Mouse (Mus musculus): ENCODE results near the gene Fggy. TPM values are rescaled to one million over a fixed set of nuclear protein-coding genes. Genes with fewer than 3 reads are reported as not detected.

Gene Fggy
- polyA plus RNA-seq, 1 experiment from 2014 or later, result 30.0 TPM

DNA sequence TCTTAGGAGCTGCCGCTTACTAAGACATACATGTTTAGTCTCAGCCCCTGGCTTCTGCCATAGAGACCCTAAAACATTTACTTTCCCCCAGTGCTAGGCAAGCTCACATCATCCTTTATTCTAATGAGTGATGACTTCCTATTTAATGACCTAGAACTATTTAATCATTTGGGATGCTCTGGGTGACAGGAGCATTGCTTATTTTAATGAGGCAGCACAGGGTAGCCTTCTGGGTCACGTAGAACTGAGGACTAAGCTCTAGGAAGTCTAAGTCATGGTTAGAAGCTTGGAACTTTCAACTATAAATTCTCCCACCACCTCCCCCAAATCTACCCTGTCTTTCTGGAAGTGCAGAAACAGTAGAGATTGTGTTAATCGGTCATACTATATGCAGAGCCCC lies 111.2 kb downstream of the Fggy start:
- 63% methylated on average over 3 of the region's 3 CpGs for WGBS
- Histone ChIP-seq H3K4me3 (replicated peaks) (no peak overlapping the region), H3K9me3 (replicated peaks) (no peaks in the 10 kb centered on the region), H3K9ac (no peak overlapping the region), H3K4me1 (peaks cover 5% of the 10 kb centered on the region; the same call in 1 of the 2 replicates), H3K4me2 (no peak overlapping the region), H3K36me3 (no peaks in the 10 kb centered on the region), H3K27ac (no peak overlapping the region), H3K27me3 (no peaks in the 10 kb centered on the region)
- 0 out of 2 replicates have a peak, but pooled peaks have one; percentile 54 for ATAC-seq (replicated peaks; ENCODE audit: low FRiP score)

DNA sequence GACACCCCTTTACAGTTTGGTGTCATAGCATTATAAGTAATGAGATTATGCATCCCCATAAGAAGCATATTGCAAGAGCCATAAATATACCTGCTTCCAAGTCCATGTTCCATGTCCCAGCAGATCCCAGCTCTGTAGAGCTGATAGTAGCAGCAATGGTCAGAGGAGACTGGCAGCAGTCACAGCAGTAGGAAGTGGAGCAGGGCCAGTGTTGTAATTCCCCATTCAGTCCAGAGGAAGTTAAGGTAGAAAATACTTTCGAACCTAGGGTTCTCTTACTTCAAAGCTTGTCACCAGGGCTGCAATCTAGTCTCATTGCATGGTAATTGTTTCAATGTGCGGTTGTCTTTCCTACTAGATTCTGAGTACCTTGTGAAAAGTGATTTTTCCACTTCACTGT lies 112.0 kb downstream of the Fggy start:
- no peak for ATAC-seq (replicated peaks; ENCODE audit: low FRiP score)
- Histone ChIP-seq H3K27ac (no peak overlapping the region), H3K9me3 (replicated peaks) (no peaks in the 10 kb centered on the region), H3K36me3 (no peaks in the 10 kb centered on the region), H3K27me3 (no peaks in the 10 kb centered on the region), H3K4me2 (no peak overlapping the region), H3K9ac (no peak overlapping the region), H3K4me3 (replicated peaks) (no peak overlapping the region), H3K4me1 (peaks cover 5% of the 10 kb centered on the region; the same call in 1 of the 2 replicates)
- 65% methylated on average over 2 of the region's 2 CpGs for WGBS

DNA sequence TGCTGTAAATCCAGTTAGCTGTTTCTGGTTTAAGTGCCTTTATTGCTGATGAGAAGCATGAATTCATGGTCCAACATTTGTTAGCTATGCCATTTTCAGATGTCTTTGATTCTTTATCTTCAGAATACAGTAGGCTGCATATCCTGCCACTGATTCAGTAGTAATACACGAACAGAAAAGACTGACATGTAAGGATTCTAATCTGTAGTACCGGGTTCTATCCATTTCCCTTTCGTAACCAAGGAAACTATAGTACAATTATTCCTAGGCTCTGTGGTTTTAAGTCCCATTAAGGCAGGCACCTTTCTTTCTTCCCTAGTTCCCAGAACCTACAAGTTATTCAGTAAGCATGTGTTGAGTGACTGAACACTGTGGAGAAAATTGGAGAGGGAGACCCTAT lies 113.3 kb downstream of the Fggy start:
- H3K9ac ChIP-seq, result no peak overlapping the region
- H3K4me1 ChIP-seq, result peaks cover 5% of the 10 kb centered on the region; the same call in 1 of the 2 replicates
- 83% methylated on average over 3 of the region's 3 CpGs for WGBS
- no peak for ATAC-seq (replicated peaks; ENCODE audit: low FRiP score)
- no peaks in the 10 kb centered on the region for H3K36me3 ChIP-seq
- H3K4me2 ChIP-seq, result no peak overlapping the region
- no peak overlapping the region for H3K27ac ChIP-seq
- no peaks in the 10 kb centered on the region for H3K9me3 ChIP-seq (replicated peaks)
- no peak overlapping the region for H3K4me3 ChIP-seq (replicated peaks)
- H3K27me3 ChIP-seq, result no peaks in the 10 kb centered on the region

DNA sequence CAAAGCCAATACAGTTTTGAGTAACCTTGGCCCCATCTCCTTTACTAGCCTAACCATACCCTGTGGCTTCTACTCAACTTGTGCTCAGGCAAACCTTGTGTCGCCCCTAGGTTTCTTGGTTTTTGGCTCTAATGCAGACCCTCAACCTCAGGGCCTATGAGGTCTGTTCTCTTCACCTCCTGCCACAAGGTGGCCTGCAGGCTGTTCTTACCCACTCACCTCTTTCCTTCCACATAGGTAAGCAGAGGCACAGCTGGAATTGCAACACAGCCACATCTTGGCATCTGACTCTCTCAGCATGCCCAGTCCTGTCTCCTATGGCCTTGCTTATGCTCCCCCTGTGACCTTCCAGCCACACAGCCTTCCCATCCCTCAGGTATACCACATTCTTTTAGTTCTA lies 114.7 kb downstream of the Fggy start:
- Histone ChIP-seq H3K27me3 (no peaks in the 10 kb centered on the region), H3K36me3 (no peaks in the 10 kb centered on the region), H3K4me1 (peaks cover 5% of the 10 kb centered on the region; the same call in 1 of the 2 replicates), H3K4me3 (replicated peaks) (no peak overlapping the region), H3K9me3 (replicated peaks) (no peaks in the 10 kb centered on the region), H3K27ac (no peak overlapping the region), H3K4me2 (no peak overlapping the region), H3K9ac (no peak overlapping the region)
- WGBS, result 87% methylated on average over 1 of the region's 1 CpGs
- no peak for ATAC-seq (replicated peaks; ENCODE audit: low FRiP score)

DNA sequence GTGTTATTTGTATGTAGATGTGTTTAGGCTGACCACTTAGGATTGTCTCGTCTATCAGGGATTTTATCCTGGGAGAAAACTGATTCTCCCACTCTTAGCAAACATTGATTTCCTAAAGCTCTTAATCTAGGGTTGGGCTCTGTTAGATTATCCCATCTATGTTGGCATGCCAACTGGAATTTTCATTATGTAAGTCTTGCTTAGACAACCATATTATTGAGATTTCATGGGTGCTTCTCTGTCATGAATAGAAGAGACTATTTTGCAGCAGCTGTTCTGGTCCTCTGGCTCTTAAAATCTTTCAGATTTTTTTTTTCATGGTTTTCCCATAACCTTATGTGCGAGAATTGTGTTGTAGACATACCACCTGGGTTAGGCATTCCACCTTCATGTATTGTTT lies 119.1 kb downstream of the Fggy start:
- WGBS, result 88% methylated on average over 2 of the region's 2 CpGs
- no peaks in the 10 kb centered on the region for H3K36me3 ChIP-seq
- ATAC-seq (replicated peaks; ENCODE audit: low FRiP score), result no peak
- H3K27ac ChIP-seq, result no peak overlapping the region
- no peak overlapping the region for H3K4me2 ChIP-seq
- no peak overlapping the region for H3K9ac ChIP-seq
- H3K4me3 ChIP-seq (replicated peaks), result no peak overlapping the region
- H3K9me3 ChIP-seq (replicated peaks), result no peaks in the 10 kb centered on the region
- no peaks in the 10 kb centered on the region for H3K4me1 ChIP-seq
- H3K27me3 ChIP-seq, result no peaks in the 10 kb centered on the region

DNA sequence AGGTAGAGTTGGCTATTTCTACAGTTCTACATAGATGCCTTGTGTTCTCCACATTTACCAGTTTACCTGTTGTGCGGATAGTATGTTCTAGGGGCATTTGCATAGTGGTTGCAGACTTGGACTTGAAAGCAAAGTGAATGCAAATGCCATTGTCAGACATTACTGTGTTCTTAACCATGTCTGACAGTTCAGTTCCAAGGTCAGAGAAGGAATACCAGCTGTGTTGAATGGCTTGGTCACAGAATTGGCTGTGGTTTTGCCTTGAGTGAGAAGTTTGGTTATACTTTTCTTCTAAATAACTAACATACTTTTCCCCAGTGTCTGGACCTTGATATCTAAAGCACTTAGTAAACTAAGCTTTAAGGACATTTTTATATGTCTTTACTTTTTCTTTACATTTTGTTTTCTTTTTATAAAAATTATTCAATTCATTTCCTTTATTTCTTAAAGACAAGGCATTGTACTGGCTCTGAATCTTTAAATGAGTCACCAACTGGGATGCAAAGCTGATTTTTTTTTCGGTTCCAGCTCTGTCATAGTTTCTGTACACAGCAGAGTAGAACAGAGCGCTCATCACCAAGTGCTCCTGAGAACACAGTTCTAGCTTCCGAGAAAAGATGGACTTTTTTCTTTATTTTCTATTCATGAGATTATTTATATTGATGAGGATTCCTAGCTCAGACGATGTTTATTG lies 123.6 kb downstream of the Fggy start:
- Histone ChIP-seq H3K4me1 (peaks cover 18% of the 10 kb centered on the region), H3K36me3 (no peaks in the 10 kb centered on the region), H3K9ac (no peak overlapping the region), H3K4me2 (no peak overlapping the region), H3K27me3 (no peaks in the 10 kb centered on the region), H3K9me3 (replicated peaks) (no peaks in the 10 kb centered on the region), H3K27ac (no peak overlapping the region), H3K4me3 (replicated peaks) (no peak overlapping the region)
- 93% methylated on average over 5 of the region's 5 CpGs for WGBS
- no peak for ATAC-seq (replicated peaks; ENCODE audit: low FRiP score)

DNA sequence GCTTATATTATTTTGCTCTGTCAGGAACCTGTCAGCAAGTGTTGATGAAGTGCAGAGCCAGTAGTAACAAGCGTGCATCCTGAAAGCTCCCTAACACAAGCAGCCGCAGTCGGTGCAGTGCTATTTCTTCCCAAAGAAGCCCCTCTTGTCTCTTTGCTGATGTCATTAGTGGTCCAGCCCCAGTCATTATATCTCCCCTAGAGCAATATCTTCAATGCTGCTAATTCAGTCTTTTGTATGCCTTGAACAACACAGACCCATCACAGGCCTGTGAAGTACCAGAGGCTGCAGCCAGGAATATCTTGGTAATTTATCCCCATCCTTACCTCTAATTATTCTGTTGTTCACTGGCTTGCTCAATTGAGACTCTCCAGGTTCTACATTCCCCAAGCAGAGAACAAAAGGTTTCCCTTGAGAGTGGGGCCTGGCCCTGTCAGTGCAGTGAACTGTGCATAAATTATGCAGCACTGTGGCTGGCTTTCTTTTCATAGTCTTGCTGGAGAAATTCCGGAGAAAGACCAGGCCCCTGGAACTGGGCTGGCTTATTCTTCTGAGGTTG lies 127.3 kb downstream of the Fggy start:
- H3K4me1 ChIP-seq, result peaks cover 18% of the 10 kb centered on the region
- H3K4me2 ChIP-seq, result no peak overlapping the region
- H3K4me3 ChIP-seq (replicated peaks), result no peak overlapping the region
- H3K9me3 ChIP-seq (replicated peaks), result no peaks in the 10 kb centered on the region
- peak; percentile 96 for ATAC-seq (replicated peaks; ENCODE audit: low FRiP score)
- H3K27me3 ChIP-seq, result no peaks in the 10 kb centered on the region
- peak overlapping the region; percentile 77 for H3K27ac ChIP-seq
- H3K36me3 ChIP-seq, result no peaks in the 10 kb centered on the region
- H3K9ac ChIP-seq, result no peak overlapping the region
- 15% methylated on average over 4 of the region's 4 CpGs for WGBS

DNA sequence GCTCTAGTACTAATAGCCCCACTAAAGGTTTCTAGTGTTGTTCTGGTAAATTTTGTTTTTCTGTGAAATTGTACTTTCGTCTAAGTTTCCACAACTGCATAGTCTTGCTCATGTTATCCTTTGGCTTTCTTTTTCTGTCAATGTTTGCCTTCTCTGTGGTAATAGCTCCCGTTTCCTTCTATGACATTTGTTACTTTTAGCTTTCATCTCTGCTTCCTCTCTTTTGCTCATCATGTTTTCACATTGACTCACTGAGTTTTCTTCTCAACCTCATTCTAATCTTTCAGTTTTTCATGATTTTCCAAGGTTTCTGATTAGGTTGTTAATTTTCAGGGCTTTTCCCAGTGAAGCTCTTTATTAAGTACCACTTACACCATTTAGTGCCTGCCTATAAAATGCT lies 129.5 kb downstream of the Fggy start:
- Histone ChIP-seq H3K9me3 (replicated peaks) (no peaks in the 10 kb centered on the region), H3K27ac (no peak overlapping the region), H3K4me2 (no peak overlapping the region), H3K4me3 (replicated peaks) (no peak overlapping the region), H3K4me1 (peaks cover 18% of the 10 kb centered on the region), H3K27me3 (no peaks in the 10 kb centered on the region), H3K36me3 (no peaks in the 10 kb centered on the region), H3K9ac (no peak overlapping the region)
- ATAC-seq (replicated peaks; ENCODE audit: low FRiP score), result no peak
- WGBS, result 89% methylated on average over 2 of the region's 2 CpGs

DNA sequence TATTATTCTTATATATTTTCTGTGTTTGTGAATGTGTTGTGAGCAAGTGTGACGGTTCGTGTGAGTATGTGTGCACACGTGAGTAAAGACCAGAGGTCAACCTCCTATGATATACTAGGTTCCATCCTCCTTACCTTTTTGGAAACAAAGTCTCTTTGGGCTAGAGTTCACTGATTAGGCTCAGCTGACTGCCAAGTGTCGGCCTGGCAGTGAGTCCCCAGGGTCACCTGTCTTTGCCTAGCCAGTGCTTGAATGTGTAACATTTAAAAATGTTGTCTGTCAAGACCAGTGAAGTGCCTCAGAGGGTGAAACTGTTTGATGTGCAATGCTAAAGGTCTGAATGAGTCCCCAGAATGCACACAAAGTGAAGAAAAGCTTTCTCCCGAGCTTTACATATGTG lies 130.0 kb downstream of the Fggy start:
- ATAC-seq (replicated peaks; ENCODE audit: low FRiP score), result no peak
- Histone ChIP-seq H3K9me3 (replicated peaks) (no peaks in the 10 kb centered on the region), H3K36me3 (no peaks in the 10 kb centered on the region), H3K27me3 (no peaks in the 10 kb centered on the region), H3K4me2 (no peak overlapping the region), H3K9ac (no peak overlapping the region), H3K4me3 (replicated peaks) (no peak overlapping the region), H3K27ac (no peak overlapping the region), H3K4me1 (peaks cover 18% of the 10 kb centered on the region)
- WGBS, result 88% methylated on average over 5 of the region's 5 CpGs

DNA sequence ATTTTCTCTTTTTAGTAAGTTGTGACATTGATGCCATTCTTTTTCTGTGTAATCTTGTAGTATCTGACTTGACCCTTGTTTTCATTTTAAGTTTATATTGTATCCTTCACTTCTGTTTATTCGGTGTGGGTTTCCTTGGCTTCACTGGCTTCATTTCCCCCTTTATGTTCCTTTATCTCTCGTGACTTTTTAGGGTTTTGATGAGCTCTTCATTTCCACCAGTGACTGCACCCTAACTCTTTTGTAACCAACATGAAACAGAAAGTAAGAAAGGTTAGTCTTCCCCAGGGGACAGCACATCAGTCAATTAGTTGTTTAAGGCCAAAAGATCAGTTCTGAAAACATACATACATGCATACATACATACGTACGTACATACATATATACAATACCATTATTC lies 130.9 kb downstream of the Fggy start:
- 88% methylated on average over 4 of the region's 4 CpGs for WGBS
- H3K27me3 ChIP-seq, result no peaks in the 10 kb centered on the region
- peaks cover 18% of the 10 kb centered on the region for H3K4me1 ChIP-seq
- H3K27ac ChIP-seq, result no peak overlapping the region
- no peak overlapping the region for H3K9ac ChIP-seq
- ATAC-seq (replicated peaks; ENCODE audit: low FRiP score), result no peak
- no peak overlapping the region for H3K4me3 ChIP-seq (replicated peaks)
- no peak overlapping the region for H3K4me2 ChIP-seq
- no peaks in the 10 kb centered on the region for H3K9me3 ChIP-seq (replicated peaks)
- no peaks in the 10 kb centered on the region for H3K36me3 ChIP-seq

DNA sequence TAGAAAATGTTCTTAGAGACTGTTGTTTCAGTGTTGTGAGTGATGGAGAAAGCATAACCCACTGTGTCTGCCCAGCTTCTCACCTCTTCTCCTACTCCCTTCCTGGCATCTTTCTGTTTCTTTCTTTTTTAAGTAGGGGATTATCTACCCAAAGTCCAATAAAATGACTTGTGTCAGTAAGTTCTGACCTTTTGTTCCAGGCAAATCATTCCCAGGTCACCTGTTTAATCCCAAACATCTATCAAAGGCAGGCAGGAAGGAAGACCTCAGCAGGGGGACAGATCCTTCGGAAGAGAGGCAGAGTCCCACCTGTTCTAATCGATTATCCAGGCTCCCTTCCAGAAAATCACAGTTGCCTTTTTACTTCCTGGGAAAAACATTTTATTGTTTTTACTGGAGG lies 143.1 kb downstream of the Fggy start:
- Histone ChIP-seq H3K9ac (no peak overlapping the region), H3K27me3 (no peaks in the 10 kb centered on the region), H3K4me3 (replicated peaks) (no peak overlapping the region), H3K27ac (no peak overlapping the region), H3K4me2 (no peak overlapping the region), H3K9me3 (replicated peaks) (no peaks in the 10 kb centered on the region), H3K36me3 (no peaks in the 10 kb centered on the region), H3K4me1 (no peaks in the 10 kb centered on the region)
- WGBS, result 74% methylated on average over 2 of the region's 2 CpGs
- no peak for ATAC-seq (replicated peaks; ENCODE audit: low FRiP score)

DNA sequence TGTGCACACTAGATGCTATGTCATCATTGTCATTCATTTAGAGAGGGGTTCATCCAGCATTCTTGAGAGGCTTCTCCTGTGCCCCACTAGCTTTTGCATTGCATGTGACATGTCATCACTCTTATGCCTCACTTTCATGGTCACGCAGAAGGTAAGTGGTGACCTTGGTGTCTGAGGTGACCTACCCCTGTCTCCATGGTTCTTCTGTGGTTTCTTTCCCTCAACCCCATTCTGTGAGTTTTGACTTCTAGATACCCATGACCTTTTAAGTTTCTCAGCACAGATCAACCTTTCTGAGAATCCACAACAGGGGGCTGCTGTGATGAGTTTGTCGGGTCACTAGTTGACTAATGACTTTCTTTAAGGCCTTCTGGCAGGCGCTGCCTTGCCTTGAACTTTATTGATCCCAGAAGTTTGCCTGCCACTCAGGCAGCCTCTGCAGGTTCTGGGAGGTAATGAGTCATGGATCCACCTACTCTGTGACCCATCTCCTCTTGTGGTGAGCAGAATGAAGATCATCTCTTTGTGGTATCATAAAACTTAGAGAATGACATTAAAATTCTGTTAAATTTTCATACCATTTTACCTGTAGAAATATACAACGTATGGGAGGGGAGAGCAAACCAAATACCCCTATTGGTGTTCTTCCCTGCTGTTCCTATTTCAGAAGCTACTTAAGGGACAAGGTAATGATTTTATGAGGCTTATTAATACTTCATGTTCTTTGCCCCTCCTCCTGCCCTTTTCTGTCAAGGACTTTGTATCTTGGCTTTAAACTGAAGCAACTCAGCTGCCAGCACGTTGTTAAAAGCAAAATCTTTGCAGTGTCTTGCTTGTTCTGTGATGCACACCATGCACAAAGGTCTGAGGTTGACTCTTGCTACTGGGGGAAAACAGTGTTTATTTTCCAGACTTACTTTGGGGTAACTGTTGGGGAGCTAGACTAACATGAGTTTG lies 150.9 kb downstream of the Fggy start:
- no peak overlapping the region for H3K9ac ChIP-seq
- whole genome bisulfite sequencing, result 71% methylated on average over 5 of the region's 5 CpGs
- ATAC-seq (replicated peaks; ENCODE audit: low FRiP score), result no peak

More for the DNA sequence above, 150.9 kb downstream of the Fggy start:
- H3K4me3 ChIP-seq (replicated peaks), result no peak overlapping the region
- no peaks in the 10 kb centered on the region for H3K4me1 ChIP-seq
- H3K27me3 ChIP-seq, result no peaks in the 10 kb centered on the region
- no peaks in the 10 kb centered on the region for H3K9me3 ChIP-seq (replicated peaks)
- H3K4me2 ChIP-seq, result no peak overlapping the region
- no peak overlapping the region for H3K27ac ChIP-seq
- no peaks in the 10 kb centered on the region for H3K36me3 ChIP-seq

Measured in kidney, embryonic 15.5 days (tissue).